Mouse (Mus musculus): ENCODE results near the gene Nedd8.

Nedd8 gene

DNA sequence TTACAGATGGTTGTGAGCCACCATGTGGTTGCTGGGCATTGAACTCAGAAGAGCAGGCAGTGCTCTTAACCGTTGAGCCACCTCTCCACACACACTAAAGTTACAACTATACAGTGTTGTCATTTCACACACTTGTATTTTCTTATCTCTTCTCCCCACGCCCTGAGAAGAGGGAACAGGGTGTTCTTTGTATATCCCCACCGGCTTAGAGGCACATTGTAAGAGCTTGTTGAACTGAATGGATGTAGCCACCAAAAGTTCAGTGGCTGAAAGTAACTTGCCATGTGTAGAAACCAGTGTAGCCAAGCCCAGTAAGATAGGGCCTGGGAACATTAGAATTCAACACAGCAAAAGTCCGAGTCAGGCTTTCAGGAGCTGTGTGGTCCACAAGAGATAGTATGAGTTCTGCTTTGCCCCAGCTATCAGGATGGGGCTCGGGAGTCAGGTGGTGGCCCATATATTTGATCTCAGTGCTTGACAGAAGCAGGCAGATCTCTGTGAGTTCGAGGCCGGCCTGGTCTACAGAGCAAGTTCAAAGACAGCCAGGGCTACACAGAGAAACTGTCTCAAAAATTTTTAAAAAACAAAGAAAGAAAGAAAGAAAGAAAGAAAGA, 57.3 kb downstream of the Nedd8 start:
- no peak for DNase-seq (ENCODE audit: low spot score in 2 of 2)

- no peak for DNase-seq (ENCODE audit: low spot score in 2 of 2)
Observed at GRCm38 (mm10) chr14:55613346-55613745, 58.6 kb downstream of the Nedd8 start.
